Mouse (Mus musculus) brain, embryonic 14.5 days (tissue): ENCODE measurements at regions not wholly inside any gene's neighbourhood (a gene's known extent, or its start where the extent isn't known, plus 50 kb on each side); places are given as distances from the start of the nearest gene placed in this dataset.

ENCODE experiments used
- CTCF ChIP-seq: fragments of 200-500 bp; IDR thresholded peaks from 2 replicates; pipeline ENCODE4 v1.5.1; 2012; ENCODE audit warnings: inconsistent platforms, mild to moderate bottlenecking, moderate library complexity, borderline replicate concordance; ENCODE audit not compliant: insufficient read depth, insufficient read length; ENCODE audit errors: extremely low read depth
- POLR2A ChIP-seq: fragments of 200-500 bp; IDR thresholded peaks from 2 replicates; pipeline ENCODE4 v1.6.1; 2012; ENCODE audit warnings: mild to moderate bottlenecking, inconsistent platforms, borderline replicate concordance; ENCODE audit not compliant: poor library complexity, insufficient read depth, insufficient read length, severe bottlenecking; ENCODE audit errors: extremely low read depth

GRCm38 (mm10) chr14:15934729-15935128 is 314.4 kb upstream of the Ngly1 start:
- TF ChIP-seq CTCF (no peak), POLR2A (no peak)
